ENCODE assay signal across 9 mouse cellular contexts in genomic region chr10:90494981-90495516, GRCm38 (mm10).
DNase-seq lines count a peak whose midpoint lies in the region; ATAC-seq lines count a peak whose summit lies in the region.
"Had no signal": no experiment of that assay in that cellular context is flagged by ENCODE, and none has a peak within 500 bp of the region (broad histone marks: within the 10 kb centered on the region; RNA-seq: fewer than 3 reads in every experiment).

No protein-coding gene starts in this region.

- peak; percentile 31 for DNase-seq in embryo, embryonic 10.5 days (ENCODE audit: low spot score)
- DNase-seq in embryo, embryonic 10 days (ENCODE audit: low spot score) = no peak
- peak; percentile 67 for DNase-seq in layer of hippocampus, adult 9-10 months (ENCODE audit: low spot score)
- DNase-seq in adrenal gland, adult 8-10 months = no peak
- DNase-seq in thymus, postnatal 10 days (ENCODE audit: low spot score in 2 of 2) = no peak
- DNase-seq: thymus, postnatal 25 days had no signal

- WGBS in embryonic facial prominence, embryonic 12.5 days = 56% methylated on average over 4 of the region's 4 CpGs
- WGBS in neural tube, embryonic 14.5 days = 45% methylated on average over 4 of the region's 4 CpGs

- no peaks in the 10 kb centered on the region for H3K4me1 ChIP-seq in embryonic facial prominence, embryonic 12.5 days
- peaks cover 8% of the 10 kb centered on the region; the same call in 1 of the 2 replicates for H3K4me1 ChIP-seq in neural tube, embryonic 14.5 days (ENCODE audit: control insufficient read depth, insufficient read depth, low read length)

- H3K4me3 ChIP-seq in embryonic facial prominence, embryonic 12.5 days = no peak overlapping the region
- no peak overlapping the region for H3K4me3 ChIP-seq in neural tube, embryonic 14.5 days (ENCODE audit: low read depth, low read length)

- no peak overlapping the region for H3K4me2 ChIP-seq in embryonic facial prominence, embryonic 12.5 days (replicated peaks)
- H3K4me2 ChIP-seq in neural tube, embryonic 14.5 days (ENCODE audit: low read depth, low read length) = no peak overlapping the region

- H3K27ac ChIP-seq in embryonic facial prominence, embryonic 12.5 days = no peak overlapping the region
- no peak overlapping the region; the same call in 1 of the 2 replicates for H3K27ac ChIP-seq in neural tube, embryonic 14.5 days (ENCODE audit: low read depth, low read length)

- H3K27me3 ChIP-seq in embryonic facial prominence, embryonic 12.5 days = no peaks in the 10 kb centered on the region
- H3K27me3 ChIP-seq in neural tube, embryonic 14.5 days (ENCODE audit: control insufficient read depth, insufficient read depth, low read length) = no peaks in the 10 kb centered on the region

- peak; percentile 41; the same call in 1 of the 2 replicates for ATAC-seq in embryonic facial prominence, embryonic 12.5 days (ENCODE audit: insufficient number of reproducible peaks, insufficient read depth, low FRiP score, low TSS enrichment)
- peak; percentile 75 for ATAC-seq in neural tube, embryonic 14.5 days (ENCODE audit: low read depth)
- no peak for ATAC-seq in erythroid progenitor cell, adult 5-6 weeks (replicated peaks; ENCODE audit: low FRiP score, poor library complexity, severe bottlenecking)

- H3K9me3 ChIP-seq in embryonic facial prominence, embryonic 12.5 days = no peaks in the 10 kb centered on the region
- H3K9me3 ChIP-seq in neural tube, embryonic 14.5 days (ENCODE audit: control insufficient read depth, low read length) = no peaks in the 10 kb centered on the region

- no peak overlapping the region for H3K9ac ChIP-seq in embryonic facial prominence, embryonic 12.5 days
- H3K9ac ChIP-seq in neural tube, embryonic 14.5 days (replicated peaks; ENCODE audit: low read depth, low read length) = no peak overlapping the region

- H3K36me3 ChIP-seq in embryonic facial prominence, embryonic 12.5 days = no peaks in the 10 kb centered on the region
- H3K36me3 ChIP-seq in neural tube, embryonic 14.5 days (ENCODE audit: control insufficient read depth, insufficient read depth, low read length) = no peaks in the 10 kb centered on the region

Comparison
In these comparisons a context has a peak if more than half of its experiments do, and no peak if none do; other contexts are left out.
1. DNase-seq: peak in embryo, embryonic 10.5 days (single experiment) and layer of hippocampus, adult 9-10 months (single experiment); none in embryo, embryonic 10 days (single experiment), adrenal gland, adult 8-10 months (single experiment) and thymus, postnatal 10 days (0 of 2).